Mouse (Mus musculus): ENCODE results near the gene Mapk1ip1. TPM values are rescaled to one million over a fixed set of nuclear protein-coding genes. Genes with fewer than 3 reads are reported as not detected.

The Mapk1ip1 gene
- polyA plus RNA-seq, 1 experiment, result 29.4 TPM

DNA sequence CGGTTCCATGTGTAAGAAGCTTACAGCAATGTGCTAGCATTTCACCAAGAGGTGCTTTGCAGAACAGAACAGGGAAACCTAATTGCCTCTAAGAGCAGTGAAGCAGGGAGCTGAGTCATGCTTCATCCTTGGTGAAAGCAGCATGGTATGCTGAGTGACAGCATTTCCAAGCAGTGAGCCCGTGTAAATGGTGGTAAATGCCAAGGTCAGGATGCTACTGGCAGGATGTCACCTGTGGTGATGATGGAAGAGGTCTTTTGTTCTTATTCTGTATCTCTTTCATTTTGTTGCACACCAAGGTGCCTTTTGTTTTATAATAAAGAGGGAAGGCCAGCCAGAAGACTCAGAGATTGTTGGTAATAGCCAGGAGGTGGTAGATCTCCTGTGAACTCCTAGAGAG, 10.6 kb upstream of the Mapk1ip1 start:
- no peak overlapping the region for H3K4me3 ChIP-seq (ENCODE audit: insufficient read depth, low read length)

GRCm38 (mm10) chr7:138854201-138854600, 8.1 kb upstream of the Mapk1ip1 start:
- Histone ChIP-seq H3K4me1 (ENCODE audit: control insufficient read depth, insufficient read depth, low read length) (0 out of 2 replicates have a peak, but pooled peaks cover 2% of the 10 kb centered on the region), H3K4me3 (ENCODE audit: insufficient read depth, low read length) (no peak overlapping the region), H3K27ac (ENCODE audit: insufficient read depth, low read depth, low read length) (no peak overlapping the region)
- no peak for TF ChIP-seq CTCF (IDR thresholded peaks at IDR 0.05; ENCODE audit: low read depth, low read length)
- no peak for TF ChIP-seq POLR2A (IDR thresholded peaks at IDR 0.05; ENCODE audit: borderline replicate concordance, low read depth, low read length)

More for the DNA sequence above, 10.6 kb upstream of the Mapk1ip1 start:
- no peak overlapping the region for H3K27ac ChIP-seq (ENCODE audit: insufficient read depth, low read depth, low read length)
- no peak for TF ChIP-seq POLR2A (IDR thresholded peaks at IDR 0.05; ENCODE audit: borderline replicate concordance, low read depth, low read length)
- no peak for TF ChIP-seq CTCF (IDR thresholded peaks at IDR 0.05; ENCODE audit: low read depth, low read length)
- H3K4me1 ChIP-seq (ENCODE audit: control insufficient read depth, insufficient read depth, low read length), result 0 out of 2 replicates have a peak, but pooled peaks cover 2% of the 10 kb centered on the region

DNA sequence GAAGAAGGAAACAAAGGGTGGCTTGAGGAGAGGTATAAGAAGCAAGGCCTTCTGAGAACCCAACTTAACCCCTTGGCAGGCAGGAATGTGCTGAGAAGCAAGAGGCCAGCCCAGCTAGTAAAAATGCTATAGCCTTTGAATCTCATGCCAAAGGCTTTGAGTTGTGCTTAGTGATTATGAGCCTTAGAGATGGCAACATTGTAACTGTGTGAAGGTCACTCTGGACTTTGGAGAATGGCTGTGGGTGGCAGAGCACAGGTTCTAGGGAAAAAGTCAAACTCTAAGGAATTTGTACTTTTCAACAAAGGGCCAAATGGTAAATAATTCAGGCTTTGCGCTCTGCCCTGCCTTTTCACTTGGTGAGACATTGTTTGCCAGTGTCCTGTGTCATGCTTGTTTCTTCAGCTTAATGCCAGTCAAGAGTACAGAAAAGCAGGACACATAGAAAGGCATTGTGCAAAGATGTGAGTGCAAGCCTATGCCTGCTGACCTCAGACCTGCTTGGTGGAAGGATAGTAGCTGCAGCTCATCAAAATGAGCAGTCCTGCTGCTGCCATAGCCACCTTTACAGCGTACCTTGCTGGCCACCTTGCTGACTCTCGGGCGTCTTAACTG, 7.5 kb upstream of the Mapk1ip1 start:
- TF ChIP-seq CTCF (IDR thresholded peaks at IDR 0.05; ENCODE audit: low read depth, low read length), result no peak
- TF ChIP-seq POLR2A (IDR thresholded peaks at IDR 0.05; ENCODE audit: borderline replicate concordance, low read depth, low read length), result no peak
- Histone ChIP-seq H3K4me3 (ENCODE audit: insufficient read depth, low read length) (no peak overlapping the region), H3K4me1 (ENCODE audit: control insufficient read depth, insufficient read depth, low read length) (peaks cover 2% of the 10 kb centered on the region; the same call in 1 of the 2 replicates), H3K27ac (ENCODE audit: insufficient read depth, low read depth, low read length) (no peak overlapping the region)

- H3K27ac ChIP-seq (ENCODE audit: insufficient read depth, low read depth, low read length), result no peak overlapping the region
- H3K4me1 ChIP-seq (ENCODE audit: control insufficient read depth, insufficient read depth, low read length), result peaks cover 10% of the 10 kb centered on the region
- H3K4me3 ChIP-seq (ENCODE audit: insufficient read depth, low read length), result no peak overlapping the region
- TF ChIP-seq POLR2A (IDR thresholded peaks at IDR 0.05; ENCODE audit: borderline replicate concordance, low read depth, low read length), result no peak
- TF ChIP-seq CTCF (IDR thresholded peaks at IDR 0.05; ENCODE audit: low read depth, low read length), result no peak
These were observed 4.0 kb upstream of the Mapk1ip1 start for GRCm38 (mm10) chr7:138850083-138850482.

DNA sequence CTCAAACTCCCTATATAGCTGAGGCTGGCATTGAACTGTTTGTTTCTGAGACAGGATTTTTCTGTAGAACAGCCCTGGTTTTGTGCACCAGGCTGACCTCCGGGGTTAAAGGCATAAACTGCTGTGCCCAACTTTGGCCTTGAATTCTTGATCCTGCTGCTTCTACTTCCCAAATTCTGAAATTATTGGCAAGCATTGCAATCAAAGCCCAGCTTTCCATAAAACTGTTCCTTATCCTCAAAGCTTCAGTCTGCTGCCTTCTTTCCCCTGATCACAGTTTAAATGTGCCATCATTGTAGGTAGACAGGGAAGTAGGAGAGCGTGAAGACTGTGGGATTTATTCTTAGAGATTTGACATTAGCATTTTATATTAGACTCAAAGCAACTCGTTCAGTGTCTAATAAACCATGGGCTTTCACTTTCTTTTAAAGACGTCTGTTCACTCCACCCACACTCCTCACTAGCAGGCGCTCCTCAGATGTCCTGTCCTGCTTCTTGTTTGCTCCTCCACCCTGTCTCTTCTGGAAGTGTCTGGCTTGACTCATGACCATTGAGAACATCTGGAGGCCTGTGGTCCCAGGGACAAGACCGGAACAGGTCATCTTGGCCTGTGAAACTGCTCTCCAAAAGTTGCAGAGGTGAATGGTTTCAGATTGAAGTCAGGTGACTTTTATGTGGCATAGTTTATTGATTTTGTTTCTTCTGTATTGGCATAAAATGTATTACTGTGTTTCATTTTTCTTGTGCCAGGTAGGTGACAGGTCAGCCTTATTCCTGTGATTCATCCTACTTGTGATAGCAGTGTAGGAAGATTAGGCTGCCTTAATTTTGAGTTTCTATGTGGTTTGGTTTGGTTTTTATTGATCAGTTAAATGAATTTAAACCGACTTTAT, 2.2 kb upstream of the Mapk1ip1 start:
- H3K27ac ChIP-seq (ENCODE audit: insufficient read depth, low read depth, low read length), result no peak overlapping the region
- peaks cover 18% of the 10 kb centered on the region for H3K4me1 ChIP-seq (ENCODE audit: control insufficient read depth, insufficient read depth, low read length)
- no peak overlapping the region for H3K4me3 ChIP-seq (ENCODE audit: insufficient read depth, low read length)
- TF ChIP-seq POLR2A (IDR thresholded peaks at IDR 0.05; ENCODE audit: borderline replicate concordance, low read depth, low read length) (no peak), CTCF (IDR thresholded peaks at IDR 0.05; ENCODE audit: low read depth, low read length) (no peak)

DNA sequence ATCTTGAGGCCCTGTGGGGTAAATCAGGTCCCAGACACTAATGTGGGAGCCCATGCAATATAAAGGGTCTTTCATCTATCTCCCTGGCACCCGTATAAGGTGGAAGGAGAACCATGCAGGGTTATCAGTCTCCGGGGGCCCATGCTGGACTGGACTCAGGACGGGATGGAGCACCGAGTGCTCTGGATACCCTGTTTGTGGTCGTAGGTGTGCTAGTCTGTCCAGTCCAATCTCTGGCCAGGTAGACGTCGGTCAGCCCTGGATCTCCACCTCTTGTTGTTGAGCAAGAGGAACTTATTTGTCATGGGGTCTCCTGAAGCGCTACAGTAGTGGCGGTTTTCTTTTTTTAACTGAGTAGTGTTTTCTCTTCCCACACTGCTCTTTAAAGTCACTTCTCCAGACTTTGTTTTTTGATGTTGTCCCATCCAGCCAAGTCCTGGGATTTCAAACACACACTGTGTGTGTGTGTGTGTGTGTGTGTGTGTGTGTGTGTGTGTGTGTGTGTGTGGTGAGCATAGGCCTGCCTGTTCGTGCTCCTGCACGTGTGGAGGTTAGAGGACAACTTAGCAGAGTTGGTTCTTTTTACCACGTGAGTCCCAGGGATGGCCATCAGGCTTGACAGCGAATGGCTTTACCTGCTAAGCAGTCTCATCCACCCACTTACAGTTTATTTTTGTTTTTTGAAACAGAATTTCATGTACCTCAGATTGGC, 1.4 kb upstream of the Mapk1ip1 start:
- TF ChIP-seq POLR2A (IDR thresholded peaks at IDR 0.05; ENCODE audit: borderline replicate concordance, low read depth, low read length), result no peak
- TF ChIP-seq CTCF (IDR thresholded peaks at IDR 0.05; ENCODE audit: low read depth, low read length), result no peak
- Histone ChIP-seq H3K27ac (ENCODE audit: insufficient read depth, low read depth, low read length) (no peak overlapping the region), H3K4me3 (ENCODE audit: insufficient read depth, low read length) (peak overlapping the region; percentile 83), H3K4me1 (ENCODE audit: control insufficient read depth, insufficient read depth, low read length) (peaks cover 18% of the 10 kb centered on the region)

DNA sequence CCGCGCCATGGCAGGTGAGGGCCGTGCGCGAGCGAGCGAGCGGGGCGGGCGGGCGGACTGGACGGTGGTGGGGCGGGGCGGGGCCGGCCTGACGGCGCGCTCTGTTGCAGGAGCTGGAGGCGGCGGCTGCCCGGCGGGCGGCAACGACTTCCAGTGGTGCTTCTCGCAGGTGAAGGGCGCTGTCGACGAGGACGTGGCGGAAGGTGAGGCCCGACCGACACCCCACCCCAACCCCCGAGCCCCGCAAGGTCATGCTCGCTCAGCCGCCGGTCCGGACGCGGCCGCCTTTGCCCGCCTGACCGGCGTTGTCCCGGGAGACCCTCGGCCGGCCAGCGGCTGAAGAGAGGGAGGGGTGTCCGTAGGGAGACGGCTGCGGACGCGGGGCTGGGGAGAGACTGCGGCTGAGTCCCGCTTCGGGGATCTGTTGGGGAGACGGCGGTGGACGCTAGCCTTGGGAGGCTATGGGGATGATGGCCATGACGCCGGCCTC, 474 bp upstream of the Mapk1ip1 start:
- no peak for TF ChIP-seq POLR2A (IDR thresholded peaks at IDR 0.05; ENCODE audit: borderline replicate concordance, low read depth, low read length)
- TF ChIP-seq CTCF (IDR thresholded peaks at IDR 0.05; ENCODE audit: low read depth, low read length), result no peak
- Histone ChIP-seq H3K27ac (ENCODE audit: insufficient read depth, low read depth, low read length) (no peak overlapping the region), H3K4me1 (ENCODE audit: control insufficient read depth, insufficient read depth, low read length) (peaks cover 18% of the 10 kb centered on the region), H3K4me3 (ENCODE audit: insufficient read depth, low read length) (peak overlapping the region; percentile 83)

GRCm38 (mm10) chr7:138845111-138845510, 962 bp downstream of the Mapk1ip1 start:
- H3K27ac ChIP-seq (ENCODE audit: insufficient read depth, low read depth, low read length), result no peak overlapping the region; the same call in 1 of the 2 replicates
- TF ChIP-seq POLR2A (IDR thresholded peaks at IDR 0.05; ENCODE audit: borderline replicate concordance, low read depth, low read length), result no peak
- TF ChIP-seq CTCF (IDR thresholded peaks at IDR 0.05; ENCODE audit: low read depth, low read length), result 0 out of 2 replicates have a peak, but pooled peaks have one; percentile 10

DNA sequence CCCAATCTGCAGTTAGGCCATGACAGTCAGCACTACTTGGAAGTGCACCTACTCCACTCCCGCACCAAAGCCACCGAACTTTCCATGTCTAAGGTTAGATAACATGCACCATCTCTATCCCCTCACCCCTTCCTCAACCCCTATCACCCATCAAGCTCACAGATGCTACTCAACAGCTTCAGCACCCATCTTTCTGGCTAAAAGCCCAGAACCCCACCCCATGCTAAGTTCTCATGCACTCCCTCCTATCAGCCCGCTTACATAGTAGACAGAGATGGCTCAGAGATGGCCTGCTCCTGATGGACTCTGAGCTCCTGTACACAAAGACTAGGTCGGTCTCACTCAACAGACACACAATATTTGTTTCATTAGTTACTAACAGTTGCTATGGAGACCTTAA, 2.7 kb downstream of the Mapk1ip1 start:
- no peak for TF ChIP-seq POLR2A (IDR thresholded peaks at IDR 0.05; ENCODE audit: borderline replicate concordance, low read depth, low read length)
- no peak for TF ChIP-seq CTCF (IDR thresholded peaks at IDR 0.05; ENCODE audit: low read depth, low read length)
- Histone ChIP-seq H3K27ac (ENCODE audit: insufficient read depth, low read depth, low read length) (no peak overlapping the region), H3K4me3 (ENCODE audit: insufficient read depth, low read length) (no peak overlapping the region)

More at GRCm38 (mm10) chr7:138845111-138845510, 962 bp downstream of the Mapk1ip1 start:
- peaks cover 21% of the 10 kb centered on the region for H3K4me1 ChIP-seq (ENCODE audit: control insufficient read depth, insufficient read depth, low read length)
- H3K4me3 ChIP-seq (ENCODE audit: insufficient read depth, low read length), result peak overlapping the region; percentile 83

More for the DNA sequence above, 2.7 kb downstream of the Mapk1ip1 start:
- H3K4me1 ChIP-seq (ENCODE audit: control insufficient read depth, insufficient read depth, low read length), result peaks cover 20% of the 10 kb centered on the region

All from bone marrow macrophage, adult 2 months (primary cell).